Mouse (Mus musculus) cerebellum, postnatal 4 days (tissue): ENCODE results near the gene Prelid3b.

Source experiments
- DNase-seq, 2 experiments: peaks; one replicate each; pipeline ENCODE4 v3.0.0; 2022; ENCODE audit warnings: low spot score in 2 of 2, mixed read lengths in 1 of 2

The Prelid3b gene

GRCm38 (mm10) chr2:174426856-174427255 lies 46.0 kb downstream of the Prelid3b start:
- no peak for DNase-seq

- DNase-seq: no peak
Measured at GRCm38 (mm10) chr2:174424301-174425085, 48.4 kb downstream of the Prelid3b start.

GRCm38 (mm10) chr2:174421107-174421506 lies 51.8 kb downstream of the Prelid3b start:
- DNase-seq: no peak

GRCm38 (mm10) chr2:174415731-174416310 lies 57.1 kb downstream of the Prelid3b start, which contains the start of gene Nelfcd:
TSS of gene Nelfcd (plus strand) at chr2:174415804.
- peak; percentile 83 to 93 for DNase-seq
